Mouse (Mus musculus) lung, embryonic 14.5 days (tissue): ENCODE data around the gene Crtc1. TPM values are rescaled to one million over a fixed set of nuclear protein-coding genes. Genes with fewer than 3 reads are reported as not detected.

Source experiments
- ATAC-seq: fragments of 200-750 bp; cut with Nextera tagmentation; 2 replicates; pipeline ENCODE4 v1.8.0; 2017; ENCODE audit warnings: mild to moderate bottlenecking, moderate TSS enrichment, moderate library complexity; ENCODE audit not compliant: insufficient read depth
- DNase-seq: peaks from one replicate; pipeline ENCODE4 v3.0.0-alpha.2; 2015
- H3K27ac ChIP-seq: fragments of 300-500 bp; sonication (generic); 2 replicates; pipeline ENCODE4 v1.5.1; 2014; ENCODE audit warnings: low read depth, mild to moderate bottlenecking, moderate library complexity
- H3K27me3 ChIP-seq: fragments of 300-500 bp; sonication (generic); 2 replicates; pipeline ENCODE4 v1.6.1; 2014; ENCODE audit warnings: low read length, control low read depth; ENCODE audit not compliant: insufficient read depth
- H3K36me3 ChIP-seq: fragments of 300-500 bp; sonication (generic); 2 replicates; pipeline ENCODE4 v1.6.1; 2014; ENCODE audit warnings: control low read depth; ENCODE audit not compliant: insufficient read depth
- H3K4me1 ChIP-seq: fragments of 300-500 bp; sonication (generic); 2 replicates; pipeline ENCODE4 v1.6.1; 2014; ENCODE audit warnings: antibody characterized with exemption, control low read depth; ENCODE audit not compliant: insufficient read depth
- H3K4me2 ChIP-seq: fragments of 300-500 bp; sonication (generic); 2 replicates; pipeline ENCODE4 v1.6.1; 2014; ENCODE audit warnings: mild to moderate bottlenecking
- H3K4me3 ChIP-seq: fragments of 300-500 bp; sonication (generic); 2 replicates; pipeline ENCODE4 v1.5.1; 2014; ENCODE audit warnings: low read depth, low read length
- H3K9ac ChIP-seq: fragments of 300-500 bp; sonication (generic); 2 replicates; pipeline ENCODE4 v1.6.1; 2014
- H3K9me3 ChIP-seq: fragments of 300-500 bp; sonication (generic); 2 replicates; pipeline ENCODE4 v1.6.1; 2016; ENCODE audit warnings: low read depth, low read length, control low read depth
- CTCF ChIP-seq: IDR thresholded peaks from 2 replicates; pipeline ENCODE4 v1.5.1; 2016; ENCODE audit warnings: antibody characterized with exemption, low read depth
- WGBS: fragments of 180-500 bp; shearing (Covaris S2); extraction: QIAGEN DNeasy Blood & Tissue Kit; methylation state at CpG from one replicate; pipeline ENCODE4 v1.1.7; 2014; 5-methylcytosine and 5-hydroxymethylcytosine counted together
- polyA plus RNA-seq: library from polyadenylated mRNA; unstranded; fragments of >200 nt; fragmentation: Nextera tagmentation; extraction: Ambion mirVana; gene quantifications from 2 replicates; pipeline ENCODE4 v1.2.1, GENCODE M21; 2014

The Crtc1 gene
- polyA plus RNA-seq, 1 experiment from 2014 or later: 21.8 TPM

- Histone ChIP-seq H3K36me3 (peaks cover 8% of the 10 kb centered on the region), H3K4me1 (no peaks in the 10 kb centered on the region), H3K4me3 (no peak overlapping the region), H3K4me2 (no peak overlapping the region), H3K27me3 (no peaks in the 10 kb centered on the region), H3K27ac (no peak overlapping the region), H3K9me3 (no peaks in the 10 kb centered on the region), H3K9ac (no peak overlapping the region)
- no peak for TF ChIP-seq CTCF
- DNase-seq (no peak), ATAC-seq (no peak)
- WGBS: 81% methylated on average over 8 of the region's 8 CpGs
These were observed 44.9 kb downstream of the Crtc1 start for GRCm38 (mm10) chr8:70394269-70394998.

- no peak for TF ChIP-seq CTCF
- H3K4me3 ChIP-seq: no peak overlapping the region
- no peak overlapping the region for H3K9ac ChIP-seq
- ATAC-seq (no peak), DNase-seq (no peak)
- 83% methylated on average over 5 of the region's 5 CpGs for WGBS
- H3K4me1 ChIP-seq: no peaks in the 10 kb centered on the region
- H3K9me3 ChIP-seq: no peaks in the 10 kb centered on the region
- H3K27ac ChIP-seq: no peak overlapping the region
- no peaks in the 10 kb centered on the region for H3K27me3 ChIP-seq
- H3K4me2 ChIP-seq: no peak overlapping the region
- H3K36me3 ChIP-seq: peaks cover 8% of the 10 kb centered on the region
These were observed 46.3 kb downstream of the Crtc1 start for GRCm38 (mm10) chr8:70393087-70393486.

GRCm38 (mm10) chr8:70389678-70390077, 49.7 kb downstream of the Crtc1 start:
- Histone ChIP-seq H3K4me1 (no peaks in the 10 kb centered on the region), H3K9me3 (no peaks in the 10 kb centered on the region), H3K27ac (no peak overlapping the region), H3K36me3 (peaks cover 34% of the 10 kb centered on the region), H3K9ac (peak overlapping the region; percentile 16; the same call in 1 of the 2 replicates), H3K4me2 (no peak overlapping the region), H3K4me3 (no peak overlapping the region), H3K27me3 (no peaks in the 10 kb centered on the region)
- 81% methylated on average over 2 of the region's 2 CpGs for WGBS
- no peak for TF ChIP-seq CTCF
- no peak for ATAC-seq
- no peak for DNase-seq

GRCm38 (mm10) chr8:70383287-70383686, 56.1 kb downstream of the Crtc1 start:
- peak; percentile 85 for DNase-seq
- WGBS: 32% methylated on average over 3 of the region's 3 CpGs
- Histone ChIP-seq H3K27ac (no peak overlapping the region), H3K36me3 (peaks cover 25% of the 10 kb centered on the region), H3K9me3 (no peaks in the 10 kb centered on the region), H3K4me1 (no peaks in the 10 kb centered on the region), H3K4me2 (no peak overlapping the region), H3K9ac (no peak overlapping the region), H3K27me3 (0 out of 2 replicates have a peak, but pooled peaks cover 2% of the 10 kb centered on the region), H3K4me3 (no peak overlapping the region)
- peak; percentile 87 for TF ChIP-seq CTCF
- peak; percentile 75 for ATAC-seq

- no peaks in the 10 kb centered on the region for H3K9me3 ChIP-seq
- H3K9ac ChIP-seq: no peak overlapping the region
- no peaks in the 10 kb centered on the region for H3K36me3 ChIP-seq
- DNase-seq: no peak
- H3K4me2 ChIP-seq: no peak overlapping the region
- no peaks in the 10 kb centered on the region for H3K4me1 ChIP-seq
- H3K27ac ChIP-seq: no peak overlapping the region
- TF ChIP-seq CTCF: no peak
- ATAC-seq: no peak
- peaks cover 34% of the 10 kb centered on the region for H3K27me3 ChIP-seq
- H3K4me3 ChIP-seq: no peak overlapping the region
- WGBS: 81% methylated on average over 12 of the region's 12 CpGs
These were observed 59.3 kb downstream of the Crtc1 start for GRCm38 (mm10) chr8:70380069-70380468.

GRCm38 (mm10) chr8:70377049-70377448, 62.3 kb downstream of the Crtc1 start:
- no peak for ATAC-seq
- no peaks in the 10 kb centered on the region for H3K9me3 ChIP-seq
- H3K27ac ChIP-seq: no peak overlapping the region
- 13% methylated on average over 15 of the region's 15 CpGs for WGBS
- H3K4me3 ChIP-seq: no peak overlapping the region
- peaks cover 3% of the 10 kb centered on the region; the same call in 1 of the 2 replicates for H3K4me1 ChIP-seq
- no peaks in the 10 kb centered on the region for H3K36me3 ChIP-seq
- peak; percentile 35 for TF ChIP-seq CTCF
- no peak overlapping the region for H3K9ac ChIP-seq
- peaks cover 64% of the 10 kb centered on the region for H3K27me3 ChIP-seq
- DNase-seq: no peak
- H3K4me2 ChIP-seq: no peak overlapping the region

GRCm38 (mm10) chr8:70376275-70376741, 63.1 kb downstream of the Crtc1 start:
- whole genome bisulfite sequencing: 6% methylated on average over 37 of the region's 37 CpGs

More at GRCm38 (mm10) chr8:70376275-70376741, 63.1 kb downstream of the Crtc1 start:
- peak overlapping the region; percentile 35; the same call in 1 of the 2 replicates for H3K4me2 ChIP-seq
- no peak overlapping the region for H3K9ac ChIP-seq
- H3K27me3 ChIP-seq: peaks cover 71% of the 10 kb centered on the region
- no peaks in the 10 kb centered on the region for H3K36me3 ChIP-seq
- no peak for ATAC-seq
- H3K27ac ChIP-seq: no peak overlapping the region
- H3K9me3 ChIP-seq: no peaks in the 10 kb centered on the region
- TF ChIP-seq CTCF: no peak
- H3K4me3 ChIP-seq: 0 out of 2 replicates have a peak overlapping the region, but pooled peaks have one; percentile 12
- peaks cover 3% of the 10 kb centered on the region; the same call in 1 of the 2 replicates for H3K4me1 ChIP-seq
- no peak for DNase-seq
